Mouse (Mus musculus): ENCODE data around the gene Mtmr1. TPM values are rescaled to one million over a fixed set of nuclear protein-coding genes. Genes with fewer than 3 reads are reported as not detected.

Gene Mtmr1
- polyA plus RNA-seq, 1 experiment from 2014 or later, result 5.9 TPM

DNA sequence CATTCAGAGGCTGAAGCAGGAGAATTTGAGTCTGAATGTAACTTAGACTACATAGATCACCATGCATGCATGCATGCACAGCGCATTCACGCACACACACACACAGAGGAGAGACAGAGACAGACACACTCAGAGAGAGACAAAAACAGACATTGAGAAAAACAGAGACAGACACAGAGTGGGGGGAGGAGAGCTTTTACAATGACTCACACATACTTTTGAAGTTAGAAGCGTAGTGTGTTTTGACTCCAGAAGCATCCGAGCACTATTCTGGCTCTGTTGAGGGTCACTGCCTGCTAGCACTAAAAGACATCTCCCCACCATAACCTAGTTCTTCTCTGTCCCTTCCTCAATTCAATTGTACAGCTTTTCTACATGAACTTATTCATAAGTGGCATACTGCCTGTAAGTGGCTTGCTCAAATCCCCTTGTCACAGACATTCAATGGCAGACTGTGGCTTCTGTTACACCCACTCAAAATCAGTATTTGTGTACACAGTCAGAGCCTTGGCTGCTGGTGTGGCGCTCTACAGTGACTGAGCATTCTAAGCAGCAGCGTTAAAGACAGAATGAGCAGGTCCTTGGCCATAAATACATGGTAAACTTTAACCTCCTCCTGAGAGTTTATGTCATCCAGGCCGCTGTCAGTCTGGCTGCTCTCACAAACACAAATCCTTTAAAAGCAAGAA is 99.7 kb downstream of the Mtmr1 start:
- whole genome bisulfite sequencing, result 86% methylated on average over 7 of the region's 7 CpGs

DNA sequence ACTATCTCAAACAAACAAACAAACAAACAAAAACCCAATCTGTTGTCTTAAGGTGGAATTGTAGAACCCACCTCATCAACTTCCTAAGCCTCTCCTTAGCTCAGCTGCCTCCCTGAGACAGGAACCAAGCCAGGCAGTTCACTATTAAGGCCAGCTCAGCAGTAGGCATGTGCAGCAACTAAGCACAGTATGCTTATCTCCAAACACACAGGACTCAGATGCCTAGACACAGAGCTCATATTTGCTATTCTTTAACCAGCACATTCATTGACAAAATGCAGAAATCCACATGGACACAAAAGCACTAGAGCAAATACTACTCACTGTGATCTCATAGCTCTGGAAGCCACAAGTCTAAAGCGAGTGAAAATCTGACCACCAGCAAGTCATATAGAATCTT is 100.9 kb downstream of the Mtmr1 start:
- Histone ChIP-seq H3K27me3 (ENCODE audit: low read depth, poor library complexity, severe bottlenecking) (no peaks in the 10 kb centered on the region), H3K36me3 (no peaks in the 10 kb centered on the region), H3K9me3 (replicated peaks) (no peaks in the 10 kb centered on the region), H3K4me3 (no peak overlapping the region), H3K4me1 (no peaks in the 10 kb centered on the region), H3K27ac (replicated peaks) (no peak overlapping the region)
- 96% methylated on average over 1 of the region's 1 CpGs for WGBS
- DNase-seq (ENCODE audit: low spot score), result no peak

More for the DNA sequence above, 99.7 kb downstream of the Mtmr1 start:
- Histone ChIP-seq H3K9me3 (replicated peaks) (no peaks in the 10 kb centered on the region), H3K27ac (replicated peaks) (no peak overlapping the region), H3K4me1 (no peaks in the 10 kb centered on the region), H3K36me3 (no peaks in the 10 kb centered on the region), H3K27me3 (ENCODE audit: low read depth, poor library complexity, severe bottlenecking) (no peaks in the 10 kb centered on the region), H3K4me3 (no peak overlapping the region)
- DNase-seq (ENCODE audit: low spot score), result no peak

DNA sequence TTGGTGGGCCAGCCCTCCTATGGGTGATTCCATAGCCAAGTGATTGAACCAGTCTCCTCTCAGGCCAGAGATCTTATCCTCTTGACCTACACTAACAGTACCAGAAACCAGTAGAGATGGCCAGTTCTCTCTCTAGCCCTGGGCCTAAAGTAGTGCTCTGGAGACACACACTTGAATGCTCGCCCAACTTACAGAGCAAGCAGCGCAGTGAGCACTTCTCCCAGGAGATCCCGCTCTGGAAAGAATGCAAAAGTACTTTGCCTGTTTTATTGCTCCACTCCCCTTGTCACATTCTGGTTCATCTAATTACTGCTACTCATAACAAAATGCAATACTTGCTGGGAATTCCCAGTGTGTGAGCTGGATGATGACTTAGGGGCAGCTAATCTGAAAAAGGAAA is 102.9 kb downstream of the Mtmr1 start:
- H3K4me3 ChIP-seq, result no peak overlapping the region
- H3K27ac ChIP-seq (replicated peaks), result no peak overlapping the region
- no peaks in the 10 kb centered on the region for H3K36me3 ChIP-seq
- H3K9me3 ChIP-seq (replicated peaks), result no peaks in the 10 kb centered on the region
- H3K4me1 ChIP-seq, result no peaks in the 10 kb centered on the region
- 92% methylated on average over 3 of the region's 3 CpGs for WGBS
- DNase-seq (ENCODE audit: low spot score), result no peak
- no peaks in the 10 kb centered on the region for H3K27me3 ChIP-seq (ENCODE audit: low read depth, poor library complexity, severe bottlenecking)

Other genes with a start within 250 kb of the Mtmr1 start
- 3.0 and 4.2 TPM in 2 replicates for gene Mtm1, start 154.0 kb upstream of the Mtmr1 start, polyA plus RNA-seq (2016; fragmentation: Nextera tagmentation; extraction: Ambion mirVana)
- 22.0 and 24.8 TPM in 2 replicates for gene Cd99l2, start 128.1 kb downstream of the Mtmr1 start, polyA plus RNA-seq (2016; fragmentation: Nextera tagmentation; extraction: Ambion mirVana)
- gene Hmgb3, start 191.2 kb downstream of the Mtmr1 start, polyA plus RNA-seq (2016; fragmentation: Nextera tagmentation; extraction: Ambion mirVana), result 719 and 770 TPM in 2 replicates

Data from midbrain, embryonic 10.5 days (tissue).